Mouse (Mus musculus) heart, embryonic 10.5 days (tissue): ENCODE measurements around the gene Cenpj. TPM values are rescaled to one million over a fixed set of nuclear protein-coding genes. Genes with fewer than 3 reads are reported as not detected.
A peak's percentile ranks its signal among the peaks of the same experiment; 100 is the strongest.

Source experiments
- DNase-seq: peaks from one replicate; pipeline ENCODE4 v3.0.0-alpha.2; 2017; ENCODE audit warnings: low spot score
- H3K27ac ChIP-seq: fragments of 300-500 bp; sonication (generic); 2 replicates; pipeline ENCODE4 v1.5.1; 2016; ENCODE audit warnings: mild to moderate bottlenecking
- H3K27me3 ChIP-seq: fragments of 300-500 bp; sonication (generic); 2 replicates; pipeline ENCODE4 v1.6.1; 2016; ENCODE audit warnings: mild to moderate bottlenecking; ENCODE audit not compliant: poor library complexity, insufficient read depth, severe bottlenecking
- H3K36me3 ChIP-seq: fragments of 300-500 bp; sonication (generic); 2 replicates; pipeline ENCODE4 v1.6.1; 2016; ENCODE audit warnings: mild to moderate bottlenecking, moderate library complexity
- H3K4me1 ChIP-seq: fragments of 300-500 bp; sonication (generic); 2 replicates; pipeline ENCODE4 v1.6.1; 2016; ENCODE audit warnings: mild to moderate bottlenecking
- H3K4me3 ChIP-seq: fragments of 300-500 bp; sonication (generic); 2 replicates; pipeline ENCODE4 v1.5.1; 2016; ENCODE audit warnings: mild to moderate bottlenecking, moderate library complexity
- H3K9me3 ChIP-seq: fragments of 300-500 bp; sonication (generic); 2 replicates; pipeline ENCODE4 v1.6.1; 2016; ENCODE audit warnings: mild to moderate bottlenecking, moderate library complexity
- WGBS: fragments of 180-500 bp; shearing (Covaris S2); methylation state at CpG from one replicate; pipeline ENCODE4 v1.1.7; 2016; 5-methylcytosine and 5-hydroxymethylcytosine counted together
- polyA plus RNA-seq: library from polyadenylated mRNA; unstranded; fragments of >200 nt; fragmentation: Nextera tagmentation; extraction: Ambion mirVana; gene quantifications from 2 replicates; pipeline ENCODE4 v1.2.1, GENCODE M21; 2016

Cenpj gene
- 12.6 and 12.9 TPM in 2 replicates for polyA plus RNA-seq

GRCm38 (mm10) chr14:56575416-56575815 lies at the start of gene Cenpj, which contains the start of gene Parp4:
Gene Cenpj (minus strand): TSS chr14:56575425.
Gene Parp4 (plus strand): TSS chr14:56575619.
- peaks cover 2% of the 10 kb centered on the region; the same call in 1 of the 2 replicates for H3K36me3 ChIP-seq
- H3K4me1 ChIP-seq = peaks cover 28% of the 10 kb centered on the region
- WGBS = under 1% methylated on average over 24 of the region's 24 CpGs
- DNase-seq = peak; percentile 96
- no peaks in the 10 kb centered on the region for H3K27me3 ChIP-seq
- H3K27ac ChIP-seq = peak within 1 kb of the TSS; percentile 90
- H3K9me3 ChIP-seq = no peaks in the 10 kb centered on the region
- H3K4me3 ChIP-seq = peak within 1 kb of the TSS; percentile 75

- H3K27me3 ChIP-seq = no peaks in the 10 kb centered on the region
- H3K27ac ChIP-seq = no peak overlapping the region
- no peaks in the 10 kb centered on the region for H3K9me3 ChIP-seq
- DNase-seq = no peak
- WGBS = 89% methylated on average over 8 of the region's 8 CpGs
- H3K36me3 ChIP-seq = peaks cover 82% of the 10 kb centered on the region
- no peak overlapping the region for H3K4me3 ChIP-seq
- no peaks in the 10 kb centered on the region for H3K4me1 ChIP-seq
These were observed 45.2 kb upstream of the Cenpj start for GRCm38 (mm10) chr14:56620425-56620824.

- no peak for DNase-seq
- no peak overlapping the region for H3K27ac ChIP-seq
- 96% methylated on average over 1 of the region's 1 CpGs for WGBS
These were observed 42.2 kb upstream of the Cenpj start for GRCm38 (mm10) chr14:56617470-56617869.

GRCm38 (mm10) chr14:56613212-56613611 lies 38.0 kb upstream of the Cenpj start:
- H3K9me3 ChIP-seq = no peaks in the 10 kb centered on the region
- H3K4me3 ChIP-seq = no peak overlapping the region
- 82% methylated on average over 3 of the region's 3 CpGs for WGBS
- DNase-seq = no peak
- H3K4me1 ChIP-seq = no peaks in the 10 kb centered on the region
- H3K36me3 ChIP-seq = peaks cover 97% of the 10 kb centered on the region
- no peak overlapping the region for H3K27ac ChIP-seq
- H3K27me3 ChIP-seq = no peaks in the 10 kb centered on the region

More at GRCm38 (mm10) chr14:56617470-56617869, 42.2 kb upstream of the Cenpj start:
- Histone ChIP-seq H3K27me3 (no peaks in the 10 kb centered on the region), H3K9me3 (no peaks in the 10 kb centered on the region), H3K36me3 (peaks cover 87% of the 10 kb centered on the region), H3K4me1 (no peaks in the 10 kb centered on the region), H3K4me3 (no peak overlapping the region)

- 87% methylated on average over 4 of the region's 4 CpGs for WGBS
- Histone ChIP-seq H3K27ac (no peak overlapping the region), H3K4me3 (no peak overlapping the region)
These were observed 29.9 kb upstream of the Cenpj start for GRCm38 (mm10) chr14:56605136-56605535.

GRCm38 (mm10) chr14:56604438-56604837 lies 29.2 kb upstream of the Cenpj start:
- H3K4me3 ChIP-seq = no peak overlapping the region
- H3K36me3 ChIP-seq = peaks cover 70% of the 10 kb centered on the region

More at GRCm38 (mm10) chr14:56605136-56605535, 29.9 kb upstream of the Cenpj start:
- Histone ChIP-seq H3K4me1 (no peaks in the 10 kb centered on the region), H3K27me3 (no peaks in the 10 kb centered on the region), H3K36me3 (peaks cover 73% of the 10 kb centered on the region), H3K9me3 (no peaks in the 10 kb centered on the region)
- DNase-seq = no peak

GRCm38 (mm10) chr14:56602069-56602468 lies 26.8 kb upstream of the Cenpj start:
- Histone ChIP-seq H3K27ac (no peak overlapping the region), H3K9me3 (no peaks in the 10 kb centered on the region), H3K36me3 (peaks cover 70% of the 10 kb centered on the region), H3K27me3 (no peaks in the 10 kb centered on the region), H3K4me3 (no peak overlapping the region), H3K4me1 (no peaks in the 10 kb centered on the region)
- no peak for DNase-seq
- 90% methylated on average over 9 of the region's 9 CpGs for WGBS

More at GRCm38 (mm10) chr14:56604438-56604837, 29.2 kb upstream of the Cenpj start:
- no peak for DNase-seq
- H3K27me3 ChIP-seq = no peaks in the 10 kb centered on the region
- H3K9me3 ChIP-seq = no peaks in the 10 kb centered on the region
- WGBS = 89% methylated on average over 5 of the region's 5 CpGs
- H3K27ac ChIP-seq = no peak overlapping the region
- no peaks in the 10 kb centered on the region for H3K4me1 ChIP-seq

- WGBS = 48% methylated on average over 6 of the region's 6 CpGs
- DNase-seq = peak; percentile 83
- peaks cover 86% of the 10 kb centered on the region for H3K36me3 ChIP-seq
- no peaks in the 10 kb centered on the region for H3K9me3 ChIP-seq
- no peak overlapping the region for H3K27ac ChIP-seq
- H3K4me1 ChIP-seq = no peaks in the 10 kb centered on the region
- no peak overlapping the region for H3K4me3 ChIP-seq
- H3K27me3 ChIP-seq = no peaks in the 10 kb centered on the region
These were observed 23.5 kb upstream of the Cenpj start for GRCm38 (mm10) chr14:56598759-56599158.

GRCm38 (mm10) chr14:56594811-56595210 lies 19.6 kb upstream of the Cenpj start:
- H3K4me1 ChIP-seq = no peaks in the 10 kb centered on the region
- H3K27ac ChIP-seq = no peak overlapping the region
- H3K36me3 ChIP-seq = peaks cover 97% of the 10 kb centered on the region
- no peaks in the 10 kb centered on the region for H3K9me3 ChIP-seq
- no peak for DNase-seq
- H3K27me3 ChIP-seq = no peaks in the 10 kb centered on the region
- 90% methylated on average over 1 of the region's 1 CpGs for WGBS
- H3K4me3 ChIP-seq = no peak overlapping the region

- H3K4me1 ChIP-seq = no peaks in the 10 kb centered on the region
- H3K4me3 ChIP-seq = no peak overlapping the region
- no peak overlapping the region for H3K27ac ChIP-seq
- no peak for DNase-seq
- peaks cover 83% of the 10 kb centered on the region for H3K36me3 ChIP-seq
- no peaks in the 10 kb centered on the region for H3K27me3 ChIP-seq
- H3K9me3 ChIP-seq = no peaks in the 10 kb centered on the region
- WGBS = 94% methylated on average over 9 of the region's 9 CpGs
These were observed 17.0 kb upstream of the Cenpj start for GRCm38 (mm10) chr14:56592191-56592590.

GRCm38 (mm10) chr14:56582294-56582693 lies 7.1 kb upstream of the Cenpj start:
- H3K9me3 ChIP-seq = no peaks in the 10 kb centered on the region
- H3K4me3 ChIP-seq = no peak overlapping the region
- peaks cover 28% of the 10 kb centered on the region for H3K4me1 ChIP-seq
- no peak for DNase-seq
- H3K27ac ChIP-seq = no peak overlapping the region
- no peaks in the 10 kb centered on the region for H3K27me3 ChIP-seq
- H3K36me3 ChIP-seq = peaks cover 34% of the 10 kb centered on the region
- WGBS = 86% methylated on average over 6 of the region's 6 CpGs

GRCm38 (mm10) chr14:56581117-56581516 lies 5.9 kb upstream of the Cenpj start:
- Histone ChIP-seq H3K9me3 (no peaks in the 10 kb centered on the region), H3K36me3 (peaks cover 28% of the 10 kb centered on the region), H3K27ac (peak overlapping the region; percentile 54; the same call in 1 of the 2 replicates), H3K27me3 (no peaks in the 10 kb centered on the region), H3K4me3 (no peak overlapping the region), H3K4me1 (peaks cover 34% of the 10 kb centered on the region)
- 21% methylated on average over 5 of the region's 5 CpGs for WGBS
- peak; percentile 83 for DNase-seq

- Histone ChIP-seq H3K36me3 (peaks cover 8% of the 10 kb centered on the region; the same call in 1 of the 2 replicates), H3K27ac (peak overlapping the region; percentile 36; the same call in 1 of the 2 replicates), H3K27me3 (no peaks in the 10 kb centered on the region), H3K4me3 (no peak overlapping the region), H3K9me3 (no peaks in the 10 kb centered on the region), H3K4me1 (peaks cover 36% of the 10 kb centered on the region)
- no peak for DNase-seq
- WGBS = 34% methylated on average over 8 of the region's 8 CpGs
These were observed 3.8 kb upstream of the Cenpj start for GRCm38 (mm10) chr14:56579011-56579410.
